Mouse (Mus musculus) WW6 (cell line): ENCODE data around the gene Acta1.

Experiments
- DNase-seq: peaks from one replicate; pipeline ENCODE4 v3.0.0-alpha.2; 2013; ENCODE audit warnings: low read depth, low spot score

Gene Acta1

GRCm38 (mm10) chr8:123844341-123844740 is 50.2 kb downstream of the Acta1 start:
- no peak for DNase-seq

GRCm38 (mm10) chr8:123842086-123842485 is 52.5 kb downstream of the Acta1 start:
- no peak for DNase-seq
